Mouse (Mus musculus): ENCODE results near the gene Tmcc1. TPM values are rescaled to one million over a fixed set of nuclear protein-coding genes. Genes with fewer than 3 reads are reported as not detected.

Tmcc1 gene
- total RNA-seq, 2 experiments from 2014 or later, result 9.1 to 9.8 TPM

GRCm38 (mm10) chr6:115984580-115984979 lies 208.7 kb downstream of the Tmcc1 start:
- no peak for ATAC-seq (replicated peaks; ENCODE audit: low FRiP score, low TSS enrichment, poor library complexity, severe bottlenecking)

DNA sequence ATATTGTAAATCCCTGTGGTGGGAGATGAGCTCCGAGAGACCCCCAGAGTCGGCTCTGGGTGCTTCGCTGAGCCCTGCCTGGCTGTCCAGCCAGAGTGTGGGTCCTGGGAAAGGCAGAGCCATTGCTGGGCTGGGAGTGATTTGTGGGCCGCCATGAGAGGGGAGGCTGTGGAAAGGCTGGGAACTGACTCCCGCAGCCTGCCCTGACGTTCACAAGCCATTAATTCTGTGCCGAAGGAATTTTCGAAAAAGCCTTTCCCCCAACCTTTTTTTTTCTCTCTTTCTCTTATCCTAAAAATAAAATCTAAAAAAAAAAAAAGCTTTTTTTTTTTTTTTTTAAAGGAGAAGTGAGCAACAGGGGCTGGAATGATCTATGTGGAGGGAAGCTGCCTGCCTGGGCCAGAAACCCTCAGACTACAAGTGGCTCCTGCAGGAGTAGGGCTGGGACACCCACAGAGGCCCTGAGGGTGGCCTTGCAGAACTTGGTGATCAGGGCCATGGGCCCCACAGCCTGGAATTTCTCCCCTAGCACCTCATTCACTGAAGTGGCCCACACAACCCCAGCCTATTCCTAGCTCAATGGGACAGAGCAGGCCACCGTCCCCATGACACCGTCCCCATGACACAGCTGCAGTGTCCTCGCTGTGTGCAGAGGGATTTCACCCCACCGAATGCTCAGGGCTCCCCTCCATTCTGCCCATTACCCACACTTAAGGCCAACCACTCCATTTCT lies 209.8 kb downstream of the Tmcc1 start:
- no peak for ATAC-seq (replicated peaks; ENCODE audit: low FRiP score, low TSS enrichment, poor library complexity, severe bottlenecking)

DNA sequence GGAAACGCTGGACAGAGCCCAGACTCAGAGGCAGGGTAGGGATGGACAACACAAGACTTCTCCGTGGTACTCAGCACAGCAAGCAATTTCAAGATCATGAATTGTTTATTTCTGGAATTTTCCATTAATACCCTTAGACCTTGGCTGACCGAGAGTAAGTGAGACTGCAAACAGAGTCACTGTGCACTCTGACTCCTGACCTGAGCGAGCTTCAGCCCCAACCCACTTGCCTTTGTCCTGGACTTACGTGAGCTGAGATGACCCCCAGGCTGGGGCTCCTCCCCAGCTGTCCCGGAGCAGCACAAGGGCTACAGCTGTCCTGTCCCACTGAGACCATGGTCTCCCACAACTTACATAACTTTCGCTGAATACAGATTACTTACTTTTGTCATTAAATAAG lies 210.4 kb downstream of the Tmcc1 start:
- ATAC-seq (replicated peaks; ENCODE audit: low FRiP score, low TSS enrichment, poor library complexity, severe bottlenecking), result no peak

GRCm38 (mm10) chr6:115978596-115978995 lies 214.7 kb downstream of the Tmcc1 start:
- no peak for ATAC-seq (replicated peaks; ENCODE audit: low FRiP score, low TSS enrichment, poor library complexity, severe bottlenecking)

DNA sequence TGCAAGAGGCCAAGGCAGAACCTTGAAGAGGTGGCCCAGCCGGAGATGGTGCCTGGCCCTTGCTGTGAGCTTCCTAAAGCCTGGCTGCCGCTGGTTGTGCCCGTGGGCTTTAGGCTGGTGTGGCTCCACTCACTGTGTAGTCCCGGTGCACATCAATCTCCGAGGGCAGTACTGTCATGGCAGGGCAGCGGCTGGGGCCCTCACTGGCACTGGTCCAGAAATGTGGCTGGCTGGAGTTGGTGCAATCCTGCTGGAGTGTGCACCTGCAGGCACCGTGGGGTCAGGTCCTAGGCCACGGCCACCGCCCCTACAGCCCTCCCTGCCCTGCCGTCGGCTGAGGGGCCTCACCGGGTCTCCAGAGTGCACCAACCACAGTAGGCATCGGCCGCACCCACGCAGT lies 215.5 kb downstream of the Tmcc1 start:
- ATAC-seq (replicated peaks; ENCODE audit: low FRiP score, low TSS enrichment, poor library complexity, severe bottlenecking), result no peak

DNA sequence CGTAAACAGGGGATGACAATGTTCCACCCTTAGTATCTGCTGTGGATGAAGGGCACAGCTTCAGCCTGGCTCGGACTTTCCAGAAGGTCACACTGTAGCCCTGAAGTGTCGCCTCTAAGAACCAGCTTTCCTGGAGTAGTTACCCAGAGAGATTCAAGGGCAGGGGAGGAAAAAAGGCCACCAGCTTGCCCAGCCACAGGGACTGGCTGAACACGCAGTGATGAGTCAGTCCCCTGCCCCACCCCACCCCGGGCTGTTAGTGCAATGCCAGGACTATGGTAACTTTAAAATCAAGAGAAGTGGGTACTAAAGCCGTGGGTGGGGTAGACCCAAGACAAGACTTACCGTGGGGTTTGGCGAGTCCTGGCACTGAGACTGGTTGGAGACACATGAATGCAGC lies 217.7 kb downstream of the Tmcc1 start:
- ATAC-seq (replicated peaks; ENCODE audit: low FRiP score, low TSS enrichment, poor library complexity, severe bottlenecking), result no peak

DNA sequence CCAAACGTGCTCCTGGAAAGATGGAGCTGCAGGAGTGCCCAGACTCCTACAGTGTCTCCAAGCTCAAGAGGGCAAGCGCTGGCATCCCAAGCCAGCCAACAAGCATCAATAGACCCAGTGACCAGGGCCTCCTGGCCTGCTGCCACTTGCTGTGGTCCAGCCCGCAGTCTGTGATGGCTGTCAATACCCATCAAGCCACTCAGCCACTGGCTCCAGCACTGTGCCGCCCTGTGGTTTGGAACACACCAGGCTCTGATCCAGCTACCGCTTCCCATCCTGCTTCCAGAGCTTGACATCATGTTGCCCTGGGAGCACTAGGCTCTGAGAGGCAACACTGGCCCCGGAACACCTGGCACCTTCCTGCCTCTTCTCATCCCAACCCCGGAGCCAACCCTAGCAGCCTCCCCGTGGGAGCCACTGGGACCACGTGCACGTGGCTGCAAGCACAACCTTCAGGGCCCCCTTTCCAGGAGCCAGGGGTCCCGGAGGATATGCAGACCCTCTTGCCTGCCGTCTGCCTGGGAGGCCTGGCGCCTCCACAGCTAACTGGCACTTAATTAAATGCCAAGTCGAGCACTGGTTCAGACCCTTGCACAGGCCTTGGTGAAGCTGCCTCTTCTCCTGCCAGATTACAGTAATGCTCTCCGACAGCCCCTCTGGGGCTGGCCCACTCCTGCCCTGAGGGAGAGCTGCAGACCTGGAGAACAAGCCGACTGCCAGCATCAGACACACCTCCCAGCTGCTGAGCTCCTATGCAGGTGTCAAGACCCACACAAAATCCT lies 219.2 kb downstream of the Tmcc1 start:
- no peak for ATAC-seq (replicated peaks; ENCODE audit: low FRiP score, low TSS enrichment, poor library complexity, severe bottlenecking)

- no peak for ATAC-seq (replicated peaks; ENCODE audit: low FRiP score, low TSS enrichment, poor library complexity, severe bottlenecking)
These were observed 220.0 kb downstream of the Tmcc1 start for GRCm38 (mm10) chr6:115973139-115973875.

- ATAC-seq (replicated peaks; ENCODE audit: low FRiP score, low TSS enrichment, poor library complexity, severe bottlenecking), result no peak
These were observed 221.1 kb downstream of the Tmcc1 start for GRCm38 (mm10) chr6:115972083-115972764.

- ATAC-seq (replicated peaks; ENCODE audit: low FRiP score, low TSS enrichment, poor library complexity, severe bottlenecking), result no peak
These were observed 221.8 kb downstream of the Tmcc1 start for GRCm38 (mm10) chr6:115971273-115972060.

DNA sequence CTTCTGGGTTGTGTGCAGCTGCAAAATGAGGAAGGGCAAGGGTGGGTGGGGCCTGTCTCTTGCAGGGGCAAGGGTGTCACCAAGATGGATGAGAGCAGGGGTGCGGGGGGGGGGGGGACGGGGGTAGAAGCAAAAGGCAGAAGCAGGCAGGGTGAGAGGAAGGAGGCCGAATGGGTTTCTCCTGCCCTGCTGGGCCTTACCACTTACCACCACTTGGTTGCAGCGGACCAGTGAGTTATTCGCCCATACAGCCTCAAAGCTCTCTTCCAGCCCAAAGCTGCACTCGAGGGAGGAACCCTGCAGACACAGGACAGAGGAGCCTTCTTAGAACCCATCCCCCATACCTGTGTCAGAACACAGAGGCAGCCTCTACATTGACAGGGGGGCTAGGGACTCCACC lies 223.3 kb downstream of the Tmcc1 start:
- ATAC-seq (replicated peaks; ENCODE audit: low FRiP score, low TSS enrichment, poor library complexity, severe bottlenecking), result no peak

GRCm38 (mm10) chr6:115969103-115969502 lies 224.2 kb downstream of the Tmcc1 start:
- ATAC-seq (replicated peaks; ENCODE audit: low FRiP score, low TSS enrichment, poor library complexity, severe bottlenecking), result no peak

- no peak for ATAC-seq (replicated peaks; ENCODE audit: low FRiP score, low TSS enrichment, poor library complexity, severe bottlenecking)
These were observed 224.6 kb downstream of the Tmcc1 start for GRCm38 (mm10) chr6:115968700-115969099.

Other genes starting within 250 kb of the Tmcc1 start
- gene H1foo, start 248.5 kb downstream of the Tmcc1 start, total RNA-seq (2014; fragmentation: Nextera tagmentation), result not detected in 2 replicates
- not detected in 2 replicates for gene H1foo, start 248.5 kb downstream of the Tmcc1 start, total RNA-seq (2017)
- gene Plxnd1, start 198.5 kb downstream of the Tmcc1 start, total RNA-seq (2014; fragmentation: Nextera tagmentation), result 0.72 and 1.6 TPM in 2 replicates
- 0.11 and 1.4 TPM in 2 replicates for gene Plxnd1, start 198.5 kb downstream of the Tmcc1 start, total RNA-seq (2017)
- 39.7 and 43.1 TPM in 2 replicates for gene Washc2, start 14.6 kb upstream of the Tmcc1 start, total RNA-seq (2014; fragmentation: Nextera tagmentation)
- gene Washc2, start 14.6 kb upstream of the Tmcc1 start, total RNA-seq (2017), result 35.8 and 44.9 TPM in 2 replicates
- 20.2 and 32.4 TPM in 2 replicates for gene Zfand4, start 70.7 kb upstream of the Tmcc1 start, total RNA-seq (2014; fragmentation: Nextera tagmentation)
- 17.8 and 23.2 TPM in 2 replicates for gene Zfand4, start 70.7 kb upstream of the Tmcc1 start, total RNA-seq (2017)
- gene March8, start 144.5 kb upstream of the Tmcc1 start, total RNA-seq (2014; fragmentation: Nextera tagmentation), result 48.1 and 51.8 TPM in 2 replicates
- gene March8, start 144.5 kb upstream of the Tmcc1 start, total RNA-seq (2017), result 47.0 and 51.0 TPM in 2 replicates